Mouse (Mus musculus): ENCODE data around the gene Slain2.
"Not testable (repeated sequence)": the region's sequence is repeated elsewhere in the genome, so short reads cannot be mapped to it uniquely, and the experiment has no call there.

Slain2 gene

DNA sequence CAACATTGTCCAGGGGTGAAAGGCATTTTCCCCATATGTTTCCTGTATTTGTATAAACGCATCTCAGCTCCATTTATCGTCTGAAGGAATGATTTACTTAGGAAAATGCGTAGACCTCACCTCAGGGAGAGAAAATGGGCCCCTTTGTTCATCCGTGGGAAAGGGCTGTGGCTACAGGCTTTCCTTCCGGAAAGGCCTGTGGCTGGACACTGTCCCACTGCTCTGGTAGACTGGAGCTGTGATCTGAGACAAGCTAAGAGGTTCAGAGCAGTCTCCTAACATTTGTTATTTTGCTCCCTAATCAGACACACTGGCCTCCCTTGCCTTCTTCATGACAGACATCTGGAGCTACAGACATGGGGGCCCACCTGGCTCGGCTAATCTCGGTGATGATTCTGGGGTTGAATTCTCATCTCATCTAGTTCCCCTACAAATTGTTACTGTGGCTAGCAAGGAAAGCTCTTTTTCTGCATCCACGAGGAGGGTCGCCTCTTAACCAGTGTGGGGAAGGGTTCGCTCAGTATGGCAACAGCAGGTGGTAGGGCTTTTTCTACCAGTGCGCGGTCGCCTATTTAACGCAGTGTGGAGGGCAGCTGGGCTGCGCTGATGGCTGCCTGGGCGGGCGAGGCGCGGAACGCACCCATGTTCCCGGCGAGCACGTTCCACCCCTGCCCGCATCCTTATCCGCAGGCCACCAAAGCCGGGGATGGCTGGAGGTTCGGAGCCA is 98.9 kb downstream of the Slain2 start:
- not testable (repeated sequence) for DNase-seq (ENCODE audit: low read depth)

- DNase-seq (ENCODE audit: low read depth) = not testable (repeated sequence)
Observed at GRCm38 (mm10) chr5:73013611-73014287, 99.6 kb downstream of the Slain2 start.

DNA sequence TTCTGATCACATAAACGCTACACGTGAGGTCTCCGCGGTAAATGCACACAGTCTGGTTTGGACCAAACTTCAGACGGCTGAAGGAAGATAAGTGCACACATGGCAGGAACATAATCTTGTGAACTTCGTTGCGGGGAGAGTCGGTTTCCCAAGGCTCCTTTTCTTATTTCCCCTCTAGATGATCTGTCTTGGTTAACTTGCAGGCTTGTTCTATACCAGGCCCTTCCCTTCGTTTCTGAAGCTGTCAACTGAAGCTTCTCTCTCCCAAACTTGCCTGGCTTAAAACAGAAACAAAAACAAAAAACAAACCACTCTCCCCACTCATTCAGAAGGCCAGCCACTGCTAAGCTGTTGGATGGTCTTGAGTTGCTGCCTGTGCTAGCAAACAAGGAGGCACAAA is 100.6 kb downstream of the Slain2 start:
- no peak for DNase-seq (ENCODE audit: low read depth)

- no peak for DNase-seq (ENCODE audit: low read depth)
Observed at GRCm38 (mm10) chr5:73023801-73024200, 109.7 kb downstream of the Slain2 start.
